Mouse (Mus musculus) midbrain, embryonic 13.5 days (tissue): ENCODE results near the gene Usp29. TPM values are rescaled to one million over a fixed set of nuclear protein-coding genes. Genes with fewer than 3 reads are reported as not detected.
A peak's percentile ranks its signal among the peaks of the same experiment; 100 is the strongest.

Source experiments
- ATAC-seq: fragments of 200-750 bp; cut with Nextera tagmentation; 2 replicates; pipeline ENCODE4 v1.8.0; 2017; ENCODE audit warnings: mild to moderate bottlenecking, moderate TSS enrichment, moderate library complexity
- H3K27ac ChIP-seq: fragments of 300-500 bp; sonication (generic); 2 replicates; pipeline ENCODE4 v1.5.1; 2015; ENCODE audit warnings: inconsistent platforms, mild to moderate bottlenecking, moderate library complexity
- H3K27me3 ChIP-seq: fragments of 300-500 bp; sonication (generic); 2 replicates; pipeline ENCODE4 v1.6.1; 2015; ENCODE audit warnings: mild to moderate bottlenecking, inconsistent platforms
- H3K36me3 ChIP-seq: fragments of 300-500 bp; sonication (generic); 2 replicates; pipeline ENCODE4 v1.6.1; 2015; ENCODE audit warnings: mild to moderate bottlenecking, inconsistent platforms
- H3K4me1 ChIP-seq: fragments of 300-500 bp; sonication (generic); replicated peaks from 2 replicates; pipeline ENCODE4 v1.6.1; 2015; ENCODE audit warnings: inconsistent platforms
- H3K4me2 ChIP-seq: fragments of 300-500 bp; sonication (generic); replicated peaks from 2 replicates; pipeline ENCODE4 v1.6.1; 2015; ENCODE audit warnings: moderate library complexity, mild to moderate bottlenecking, inconsistent platforms
- H3K4me3 ChIP-seq: fragments of 300-500 bp; sonication (generic); replicated peaks from 2 replicates; pipeline ENCODE4 v1.5.1; 2015; ENCODE audit warnings: mild to moderate bottlenecking, inconsistent platforms
- H3K9ac ChIP-seq: fragments of 300-500 bp; sonication (generic); replicated peaks from 2 replicates; pipeline ENCODE4 v1.6.1; 2015; ENCODE audit warnings: mild to moderate bottlenecking, inconsistent platforms
- H3K9me3 ChIP-seq: fragments of 300-500 bp; sonication (generic); 2 replicates; pipeline ENCODE4 v1.6.1; 2016; ENCODE audit warnings: mild to moderate bottlenecking, inconsistent platforms
- WGBS: fragments of 180-500 bp; shearing (Covaris S2); methylation state at CpG from one replicate; pipeline ENCODE4 v1.1.7; 2015; 5-methylcytosine and 5-hydroxymethylcytosine counted together
- polyA plus RNA-seq: library from polyadenylated mRNA; unstranded; fragments of >200 nt; fragmentation: Nextera tagmentation; extraction: Ambion mirVana; gene quantifications from 2 replicates; pipeline ENCODE4 v1.2.1, GENCODE M21; 2015

Gene Usp29
- polyA plus RNA-seq, 1 experiment from 2014 or later = 31.1 TPM

DNA sequence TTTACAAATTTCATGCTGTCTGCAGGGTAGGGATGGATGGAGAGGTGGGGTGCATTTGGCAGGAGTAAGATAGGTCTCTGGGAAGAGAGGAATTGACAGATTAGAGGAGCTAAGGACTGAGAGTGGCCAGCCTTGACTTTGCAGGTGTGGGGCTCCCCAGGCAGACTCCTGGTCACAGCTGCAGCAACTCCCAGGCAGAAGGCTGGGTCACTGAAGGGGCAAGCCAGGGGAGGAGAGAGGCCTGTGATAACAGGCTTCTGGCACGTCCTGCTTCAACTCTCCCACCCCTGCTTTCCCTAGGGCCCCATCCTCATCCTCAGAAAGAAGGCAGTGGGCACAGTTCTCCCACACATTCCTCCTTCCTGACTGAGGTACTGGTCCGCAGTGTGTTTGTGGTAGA, 67.0 kb downstream of the Usp29 start:
- ATAC-seq = no peak

DNA sequence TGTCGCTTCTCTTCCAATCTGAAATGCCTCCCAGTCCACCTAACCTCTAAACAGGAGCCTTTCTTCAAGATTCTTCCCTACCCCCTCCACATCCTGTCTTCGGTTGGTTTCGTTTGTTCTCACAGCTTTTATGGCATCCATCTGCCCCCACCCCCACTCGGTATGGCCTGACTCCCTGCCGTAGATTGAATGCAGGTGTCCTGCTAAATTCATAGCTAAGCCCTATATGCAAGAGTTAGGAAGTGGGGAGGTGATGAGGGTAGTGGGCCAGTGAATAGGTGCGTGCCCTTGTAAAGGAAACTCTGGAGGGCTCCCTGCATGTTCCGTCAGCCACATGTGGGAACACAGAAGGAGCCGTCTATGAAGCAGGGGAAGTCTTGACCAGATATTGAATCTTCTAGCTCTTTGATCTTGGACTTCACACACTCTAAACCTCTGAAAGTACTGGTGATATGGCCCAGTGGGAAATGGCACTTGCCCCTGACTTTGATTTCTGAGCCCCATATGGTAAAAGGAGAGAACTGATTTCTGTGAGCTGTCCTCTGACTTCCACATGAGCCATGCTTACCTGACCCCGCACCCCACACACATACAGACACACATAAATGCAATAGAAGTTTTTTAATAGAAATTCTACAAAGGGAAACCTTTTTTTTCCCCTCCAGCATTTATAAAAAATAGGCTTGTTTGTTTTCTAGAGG, 68.9 kb downstream of the Usp29 start:
- WGBS = 83% methylated on average over 9 of the region's 9 CpGs
- Histone ChIP-seq H3K9ac (no peak overlapping the region), H3K9me3 (no peaks in the 10 kb centered on the region), H3K4me2 (no peak overlapping the region), H3K36me3 (no peaks in the 10 kb centered on the region), H3K27me3 (no peaks in the 10 kb centered on the region), H3K27ac (no peak overlapping the region), H3K4me3 (no peak overlapping the region), H3K4me1 (no peaks in the 10 kb centered on the region)
- no peak for ATAC-seq

More for the DNA sequence above, 67.0 kb downstream of the Usp29 start:
- H3K27me3 ChIP-seq = no peaks in the 10 kb centered on the region
- H3K27ac ChIP-seq = no peak overlapping the region
- H3K9ac ChIP-seq = no peak overlapping the region
- no peaks in the 10 kb centered on the region for H3K36me3 ChIP-seq
- no peak overlapping the region for H3K4me3 ChIP-seq
- no peak overlapping the region for H3K4me2 ChIP-seq
- 61% methylated on average over 2 of the region's 2 CpGs for WGBS
- no peaks in the 10 kb centered on the region for H3K9me3 ChIP-seq
- H3K4me1 ChIP-seq = no peaks in the 10 kb centered on the region

DNA sequence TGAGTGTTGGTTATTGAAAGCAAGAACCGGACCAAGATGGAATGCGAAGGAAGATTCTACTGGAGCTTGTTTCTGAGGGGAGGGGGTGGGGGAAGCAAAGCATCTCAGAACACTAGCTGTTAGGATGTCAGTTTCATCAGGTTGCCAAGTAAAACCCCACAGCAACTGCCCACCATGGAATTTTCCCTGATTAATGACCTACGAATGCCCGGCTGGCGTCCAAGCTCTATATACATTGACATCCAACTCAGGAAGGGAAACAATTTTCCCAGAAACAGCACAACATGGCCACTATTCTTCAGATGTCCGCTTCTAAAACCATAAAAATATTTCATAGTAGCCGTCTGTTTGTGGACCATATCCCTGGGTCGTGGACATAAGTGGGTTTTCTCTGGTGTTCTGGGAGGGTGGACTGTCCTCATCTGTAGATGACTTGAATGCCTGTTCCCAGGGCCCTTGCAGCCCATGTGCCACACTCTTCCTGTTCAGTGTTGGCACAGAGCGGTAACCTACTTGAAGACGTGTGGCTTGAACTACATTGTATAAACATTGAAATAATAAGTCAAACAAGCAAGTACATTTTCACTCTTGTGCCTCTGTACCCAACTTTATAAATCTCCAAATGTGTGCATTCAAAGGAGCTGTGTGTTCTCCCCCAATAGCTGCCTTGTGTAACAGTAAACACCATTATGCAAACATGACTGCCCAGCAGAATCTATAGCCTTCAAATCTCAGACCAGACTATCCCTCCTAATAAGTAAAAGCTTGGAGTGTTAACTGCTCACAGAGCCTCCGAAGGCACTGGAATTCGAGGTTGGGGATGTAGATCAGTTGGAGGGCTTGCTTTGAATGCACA, 70.4 kb downstream of the Usp29 start:
- no peak overlapping the region for H3K4me2 ChIP-seq
- no peaks in the 10 kb centered on the region for H3K9me3 ChIP-seq
- no peak overlapping the region for H3K9ac ChIP-seq
- 87% methylated on average over 12 of the region's 12 CpGs for WGBS
- H3K27me3 ChIP-seq = no peaks in the 10 kb centered on the region
- no peak for ATAC-seq
- H3K27ac ChIP-seq = no peak overlapping the region
- no peaks in the 10 kb centered on the region for H3K36me3 ChIP-seq
- no peaks in the 10 kb centered on the region for H3K4me1 ChIP-seq
- H3K4me3 ChIP-seq = no peak overlapping the region

DNA sequence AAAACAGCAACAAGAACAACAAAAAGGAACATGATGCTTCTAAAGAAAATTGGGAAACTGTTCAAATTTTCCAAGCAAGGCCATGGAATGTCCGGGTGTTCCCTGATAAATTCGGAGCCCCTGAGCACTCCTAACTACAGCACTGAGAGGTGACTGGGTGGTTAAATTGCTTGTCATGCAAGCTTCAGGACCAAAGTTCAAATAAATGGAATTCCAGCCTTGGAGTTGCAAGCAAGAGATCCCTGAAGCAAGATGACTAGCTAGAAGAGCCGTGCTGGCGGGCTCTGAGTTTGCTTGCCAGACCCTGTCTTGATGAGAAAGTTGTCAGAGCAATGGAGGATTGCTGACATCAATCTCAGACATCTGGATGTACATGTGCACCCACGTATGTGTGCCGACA, 71.3 kb downstream of the Usp29 start:
- Histone ChIP-seq H3K27me3 (no peaks in the 10 kb centered on the region), H3K4me1 (no peaks in the 10 kb centered on the region), H3K36me3 (no peaks in the 10 kb centered on the region), H3K9ac (no peak overlapping the region), H3K9me3 (no peaks in the 10 kb centered on the region), H3K27ac (no peak overlapping the region), H3K4me3 (no peak overlapping the region), H3K4me2 (no peak overlapping the region)
- no peak for ATAC-seq
- WGBS = 87% methylated on average over 6 of the region's 6 CpGs

DNA sequence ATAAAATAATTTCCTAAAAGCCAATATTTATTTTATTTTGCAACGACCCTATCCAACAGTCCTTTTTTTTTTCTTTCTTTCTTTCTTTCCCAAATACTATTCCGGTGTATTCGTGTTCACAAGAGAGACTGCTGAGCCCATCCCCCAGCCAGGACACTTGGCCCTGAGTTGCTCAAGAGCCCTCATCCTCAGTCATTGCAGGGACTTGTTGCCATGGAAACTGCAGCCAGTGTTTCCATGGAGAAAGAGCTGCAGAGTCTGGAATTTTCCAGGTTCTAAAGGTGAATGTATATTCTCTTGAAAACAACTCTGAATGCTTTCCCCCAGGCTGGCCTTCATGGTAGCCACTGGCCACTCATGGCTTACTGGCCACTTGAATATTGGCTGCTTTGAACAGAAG, 80.2 kb downstream of the Usp29 start:
- H3K4me3 ChIP-seq = no peak overlapping the region
- no peaks in the 10 kb centered on the region for H3K9me3 ChIP-seq
- no peak overlapping the region for H3K9ac ChIP-seq
- peaks cover 34% of the 10 kb centered on the region for H3K4me1 ChIP-seq
- H3K27ac ChIP-seq = peak overlapping the region; percentile 76
- WGBS = 9% methylated on average over 3 of the region's 3 CpGs
- no peaks in the 10 kb centered on the region for H3K36me3 ChIP-seq
- no peaks in the 10 kb centered on the region for H3K27me3 ChIP-seq
- H3K4me2 ChIP-seq = no peak overlapping the region
- peak; percentile 93 for ATAC-seq

DNA sequence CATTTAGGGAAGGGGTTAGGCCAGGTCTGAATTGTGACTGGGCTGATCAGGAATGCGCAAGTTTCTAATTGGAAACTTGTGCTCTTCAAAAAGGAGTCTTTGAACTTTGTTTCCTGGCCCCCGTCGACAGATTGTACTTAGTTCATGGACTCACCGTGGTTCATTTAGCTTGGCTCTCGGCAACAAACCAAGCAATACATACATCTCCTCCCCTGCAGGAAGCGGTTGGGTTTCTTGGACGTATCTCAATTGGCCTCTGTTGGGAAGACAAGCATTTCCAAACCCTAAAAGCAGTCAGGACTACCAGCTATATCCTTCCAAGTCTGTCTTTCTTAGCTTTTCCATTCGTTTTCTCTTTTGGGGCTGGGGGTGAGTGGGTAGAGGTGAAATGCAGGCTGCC, 84.6 kb downstream of the Usp29 start:
- Histone ChIP-seq H3K9ac (no peak overlapping the region), H3K27me3 (no peaks in the 10 kb centered on the region), H3K36me3 (no peaks in the 10 kb centered on the region), H3K27ac (no peak overlapping the region), H3K9me3 (no peaks in the 10 kb centered on the region), H3K4me2 (no peak overlapping the region), H3K4me1 (peaks cover 48% of the 10 kb centered on the region), H3K4me3 (no peak overlapping the region)
- no peak for ATAC-seq
- WGBS = 45% methylated on average over 8 of the region's 8 CpGs

DNA sequence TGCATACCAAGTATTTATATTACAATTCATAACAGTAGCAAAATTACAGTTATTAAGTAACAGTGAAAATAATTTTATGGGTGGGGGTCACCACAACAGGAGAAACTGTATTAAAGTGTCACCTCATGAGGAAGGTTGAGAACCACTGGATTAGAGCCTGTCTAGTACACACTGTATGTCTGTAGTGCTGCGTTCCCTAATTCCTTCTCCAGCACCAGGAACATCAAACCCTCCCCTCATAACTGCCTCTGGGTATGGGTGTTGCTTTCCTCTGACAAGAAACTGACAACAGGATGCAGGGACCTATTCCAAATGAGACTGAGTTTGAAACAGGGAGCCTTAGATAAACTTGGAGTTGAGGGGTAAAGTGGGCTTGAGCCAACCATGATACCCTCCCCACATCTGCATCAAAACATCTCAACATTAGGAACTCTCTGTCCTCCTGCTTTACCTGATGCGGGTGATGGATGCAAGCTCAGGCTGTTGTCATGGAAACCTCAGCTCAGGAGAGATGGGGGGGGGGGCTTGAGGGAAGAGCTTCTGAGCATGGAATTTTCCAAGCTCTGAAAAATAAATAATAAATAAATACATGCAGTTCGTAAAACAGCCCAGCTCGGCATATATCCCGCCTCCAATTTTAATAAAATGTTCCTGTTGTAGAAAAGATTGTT, 86.5 kb downstream of the Usp29 start:
- Histone ChIP-seq H3K27me3 (no peaks in the 10 kb centered on the region), H3K36me3 (no peaks in the 10 kb centered on the region), H3K4me2 (no peak overlapping the region), H3K4me3 (no peak overlapping the region), H3K4me1 (peaks cover 31% of the 10 kb centered on the region), H3K27ac (peak overlapping the region; percentile 77), H3K9me3 (no peaks in the 10 kb centered on the region), H3K9ac (no peak overlapping the region)
- WGBS = 72% methylated on average over 5 of the region's 5 CpGs
- ATAC-seq = peak; percentile 69

DNA sequence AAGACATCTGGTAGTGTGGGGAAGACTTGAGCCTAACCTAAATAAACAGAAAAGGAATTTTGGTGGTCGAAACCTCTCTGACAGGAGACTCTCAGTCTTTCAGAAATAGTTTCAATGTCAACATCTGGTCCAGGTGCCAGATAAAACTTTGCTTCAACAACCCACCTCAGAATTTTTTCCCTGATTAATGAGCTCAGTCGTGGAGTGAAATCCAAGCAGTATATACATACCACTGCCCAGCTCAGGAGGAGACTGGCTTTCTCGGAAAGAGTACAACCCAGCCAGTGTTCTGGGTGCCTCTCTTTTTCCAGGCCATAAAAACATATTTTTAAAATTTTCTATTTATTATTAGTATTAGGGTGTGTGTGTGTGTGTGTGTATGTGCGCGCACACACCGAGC, 89.9 kb downstream of the Usp29 start:
- no peak overlapping the region for H3K4me3 ChIP-seq
- no peak overlapping the region for H3K27ac ChIP-seq
- no peak for ATAC-seq
- no peaks in the 10 kb centered on the region for H3K36me3 ChIP-seq
- WGBS = 91% methylated on average over 6 of the region's 6 CpGs
- no peak overlapping the region for H3K4me2 ChIP-seq
- H3K4me1 ChIP-seq = peaks cover 21% of the 10 kb centered on the region
- no peak overlapping the region for H3K9ac ChIP-seq
- no peaks in the 10 kb centered on the region for H3K9me3 ChIP-seq
- no peaks in the 10 kb centered on the region for H3K27me3 ChIP-seq

DNA sequence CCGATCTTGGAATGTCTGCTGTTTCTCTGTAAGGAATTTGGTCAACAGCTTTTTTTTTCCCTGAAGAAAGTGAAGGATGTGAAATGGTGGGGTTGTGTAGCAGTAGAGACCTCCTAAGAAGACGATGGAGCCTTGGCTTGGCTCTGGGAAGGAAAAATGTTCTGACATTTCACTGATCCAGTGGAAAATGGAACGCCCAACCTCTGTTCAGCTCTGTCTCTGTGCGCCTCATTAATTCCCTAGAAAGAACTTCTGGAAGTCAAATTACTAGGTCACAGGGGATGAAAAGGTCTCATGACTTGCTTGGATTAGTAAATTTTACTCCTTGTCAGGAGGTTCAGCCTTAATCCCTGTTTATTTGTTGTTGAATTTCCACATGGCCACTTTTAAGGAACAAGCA, 92.3 kb downstream of the Usp29 start:
- Histone ChIP-seq H3K4me2 (no peak overlapping the region), H3K27me3 (no peaks in the 10 kb centered on the region), H3K27ac (no peak overlapping the region), H3K9ac (no peak overlapping the region), H3K4me3 (no peak overlapping the region), H3K36me3 (no peaks in the 10 kb centered on the region), H3K4me1 (no peaks in the 10 kb centered on the region; the same call in 1 of the 2 replicates), H3K9me3 (no peaks in the 10 kb centered on the region)
- ATAC-seq = no peak
- WGBS = 50% methylated on average over 4 of the region's 4 CpGs

DNA sequence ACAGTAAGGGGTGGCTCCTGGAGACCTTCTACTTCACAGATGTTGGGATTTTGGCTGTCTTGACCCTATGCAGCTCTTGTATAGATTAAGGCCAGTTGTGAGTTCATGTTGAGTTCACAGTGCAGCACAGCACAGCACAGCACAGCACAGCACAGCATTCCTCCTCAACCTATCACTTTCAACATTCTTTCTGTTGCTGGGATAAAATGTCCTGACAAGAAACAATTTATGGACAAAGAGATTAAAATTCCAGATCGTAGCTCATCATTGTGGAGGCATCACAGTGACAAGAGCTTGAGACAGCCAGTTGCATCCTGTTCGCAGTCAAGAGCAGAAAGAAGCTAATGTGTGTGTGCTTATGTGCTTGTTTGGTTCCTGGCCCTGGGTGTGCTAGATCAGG, 93.3 kb downstream of the Usp29 start:
- no peaks in the 10 kb centered on the region for H3K9me3 ChIP-seq
- H3K4me2 ChIP-seq = no peak overlapping the region
- WGBS = 14% methylated on average over 2 of the region's 2 CpGs
- no peaks in the 10 kb centered on the region for H3K27me3 ChIP-seq
- H3K27ac ChIP-seq = no peak overlapping the region
- ATAC-seq = no peak
- no peaks in the 10 kb centered on the region for H3K36me3 ChIP-seq
- H3K9ac ChIP-seq = no peak overlapping the region
- H3K4me3 ChIP-seq = no peak overlapping the region
- no peaks in the 10 kb centered on the region; the same call in 1 of the 2 replicates for H3K4me1 ChIP-seq

DNA sequence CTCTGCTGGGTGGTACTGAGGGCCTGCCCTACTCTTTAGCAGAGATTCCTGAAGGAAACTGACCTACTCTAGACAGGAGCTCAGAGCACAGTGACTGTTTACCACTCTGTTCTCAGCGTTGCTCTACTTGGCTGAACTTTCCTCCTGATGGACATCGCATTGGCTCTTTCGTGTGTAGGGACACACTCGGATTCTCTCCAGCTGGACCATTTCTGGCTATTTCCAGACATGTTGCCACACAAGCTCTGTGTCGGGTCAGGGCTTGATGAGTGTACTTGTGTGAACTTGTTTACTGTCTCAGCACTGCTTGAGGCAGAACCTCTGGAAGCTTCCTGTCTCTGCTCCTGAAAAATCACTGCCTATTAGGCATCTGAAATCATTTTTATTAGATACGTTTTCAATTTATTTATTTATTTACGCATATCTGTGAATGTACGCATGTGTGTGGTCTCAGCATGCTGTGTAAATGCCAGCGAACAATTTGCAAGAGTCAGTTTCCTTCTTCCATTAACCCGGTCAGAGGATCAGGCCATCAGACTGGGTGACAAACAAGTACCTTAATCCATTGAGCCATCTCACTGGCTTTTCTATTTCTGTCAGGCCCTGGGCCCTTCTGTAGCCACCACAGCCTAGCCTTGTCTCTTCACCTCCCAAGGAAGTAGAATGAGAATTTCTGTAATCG, 95.7 kb downstream of the Usp29 start:
- Histone ChIP-seq H3K9me3 (no peaks in the 10 kb centered on the region), H3K4me1 (peaks cover 9% of the 10 kb centered on the region), H3K27ac (no peak overlapping the region), H3K4me2 (no peak overlapping the region), H3K4me3 (no peak overlapping the region), H3K9ac (no peak overlapping the region), H3K36me3 (no peaks in the 10 kb centered on the region), H3K27me3 (no peaks in the 10 kb centered on the region)
- 86% methylated on average over 11 of the region's 11 CpGs for whole genome bisulfite sequencing
- ATAC-seq = no peak

DNA sequence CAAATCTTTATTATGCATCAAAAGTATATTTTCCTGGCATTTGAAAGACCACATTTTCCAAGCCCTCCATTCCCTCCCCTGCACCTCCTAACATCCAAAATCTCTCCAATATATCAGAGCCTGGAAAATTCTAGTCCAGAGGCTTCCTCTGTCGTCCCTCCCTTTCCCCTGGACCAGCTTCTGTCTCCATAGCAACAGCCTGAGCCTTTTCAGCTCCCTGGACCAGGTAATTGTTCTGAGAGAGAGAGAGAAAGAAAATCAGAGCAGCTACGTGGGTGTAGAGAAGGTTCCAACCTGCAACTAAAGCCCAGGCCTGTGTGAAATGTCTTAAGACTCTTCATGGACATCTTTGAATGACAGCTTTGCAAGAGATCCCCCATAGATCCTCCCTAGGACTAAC, 98.8 kb downstream of the Usp29 start:
- Histone ChIP-seq H3K27me3 (no peaks in the 10 kb centered on the region), H3K4me3 (no peak overlapping the region), H3K4me1 (peaks cover 9% of the 10 kb centered on the region), H3K27ac (peak overlapping the region; percentile 81), H3K36me3 (no peaks in the 10 kb centered on the region), H3K9ac (no peak overlapping the region), H3K9me3 (no peaks in the 10 kb centered on the region), H3K4me2 (no peak overlapping the region)
- 2% methylated on average over 2 of the region's 2 CpGs for WGBS
- peak; percentile 84 for ATAC-seq
